Mouse (Mus musculus) CH12.LX (cell line): Measurements from ENCODE around the gene Arhgef3. TPM values are rescaled to one million over a fixed set of nuclear protein-coding genes. Genes with fewer than 3 reads are reported as not detected.

ENCODE experiments used
- DNase-seq: peaks from one replicate; pipeline ENCODE4 v3.0.0-alpha.2; 2013; ENCODE audit errors: extremely low read depth
- H3K27ac ChIP-seq: 2 replicates; pipeline ENCODE4 v1.5.1; 2012; ENCODE audit warnings: low read depth, mild to moderate bottlenecking, control low read depth, moderate library complexity; ENCODE audit not compliant: insufficient read depth
- H3K27me3 ChIP-seq: replicated peaks from 2 replicates; pipeline ENCODE3; 2012; ENCODE audit warnings: inconsistent platforms
- H3K36me3 ChIP-seq, 2 experiments: replicated peaks in 1 of 2; 2 replicates each; pipeline versions ENCODE3 to v1.6.1; 2012; ENCODE audit warnings: inconsistent platforms in 1 of 2, low read length in 1 of 2, mild to moderate bottlenecking in 1 of 2, mixed read lengths in 1 of 2, moderate library complexity in 1 of 2; ENCODE audit not compliant: control insufficient read depth in 1 of 2, insufficient read depth in 1 of 2
- H3K4me1 ChIP-seq, 2 experiments: 2 replicates each; pipeline ENCODE4 v1.6.1; 2012; ENCODE audit warnings: inconsistent platforms in 1 of 2, moderate library complexity in 1 of 2; ENCODE audit not compliant: insufficient read depth in 2 of 2, control insufficient read depth in 1 of 2
- H3K4me2 ChIP-seq: 2 replicates; pipeline ENCODE4 v1.6.1; 2012; ENCODE audit warnings: low read depth, mild to moderate bottlenecking, control low read depth; ENCODE audit not compliant: poor library complexity, insufficient read depth, severe bottlenecking
- H3K4me3 ChIP-seq, 3 experiments: fragments of 150-350 bp in 1 of 3; sonication (generic) in 1 of 3; replicated peaks in 1 of 3; 2 replicates each; pipeline versions ENCODE3 to v1.5.1; 2011 to 2012; ENCODE audit warnings: low read depth in 2 of 3, low read length in 2 of 3, mild to moderate bottlenecking in 2 of 3, moderate library complexity in 2 of 3, control low read depth in 1 of 3, improper control_type of control experiment in 1 of 3, inconsistent platforms in 1 of 3, mixed read lengths in 1 of 3; ENCODE audit not compliant: poor library complexity in 1 of 3
- H3K79me2 ChIP-seq: replicated peaks from 2 replicates; pipeline ENCODE4 v1.6.1; 2012; ENCODE audit warnings: mild to moderate bottlenecking, moderate library complexity; ENCODE audit not compliant: control insufficient read depth, poor library complexity, insufficient read depth, severe bottlenecking; ENCODE audit errors: extremely low read depth
- H3K9ac ChIP-seq: 2 replicates; pipeline ENCODE4 v1.6.1; 2012; ENCODE audit warnings: low read depth, mild to moderate bottlenecking, control low read depth, moderate library complexity; ENCODE audit not compliant: insufficient read depth
- H3K9me3 ChIP-seq: replicated peaks from 2 replicates; pipeline ENCODE3; 2012; ENCODE audit warnings: low read length, inconsistent platforms, mixed read lengths
- BHLHE40 ChIP-seq: IDR thresholded peaks from 2 replicates; pipeline ENCODE4 v1.6.1; 2011; ENCODE audit warnings: mild to moderate bottlenecking, low read depth, low read length, improper control_type of control experiment
- EP300 ChIP-seq: IDR thresholded peaks from 2 replicates; pipeline ENCODE4 v1.6.1; 2011; ENCODE audit warnings: low read length, improper control_type of control experiment
- ETS1 ChIP-seq: conservative IDR thresholded peaks from 2 replicates; pipeline ENCODE4 v1.6.1; 2012; ENCODE audit warnings: low read depth, mild to moderate bottlenecking, inconsistent platforms, low read length, improper control_type of control experiment, moderate library complexity
- HCFC1 ChIP-seq: IDR thresholded peaks from 2 replicates; pipeline ENCODE4 v1.6.1; 2012; ENCODE audit warnings: low read depth, mild to moderate bottlenecking, inconsistent platforms, low read length, improper control_type of control experiment
- IRF4 ChIP-seq: IDR thresholded peaks from 2 replicates; pipeline ENCODE4 v1.6.1; 2014; ENCODE audit warnings: low read depth, mild to moderate bottlenecking, inconsistent platforms, low read length, improper control_type of control experiment
- JUN ChIP-seq: IDR thresholded peaks from 2 replicates; pipeline ENCODE4 v1.6.1; 2011; ENCODE audit warnings: low read depth, mild to moderate bottlenecking, low read length, improper control_type of control experiment, moderate library complexity; ENCODE audit not compliant: insufficient read depth
- JUND ChIP-seq: conservative IDR thresholded peaks from 2 replicates; pipeline ENCODE4 v1.6.1; 2011; ENCODE audit warnings: low read depth, low read length, improper control_type of control experiment
- MAFK ChIP-seq: IDR thresholded peaks from 2 replicates; pipeline ENCODE4 v1.6.1; 2011; ENCODE audit warnings: low read length, improper control_type of control experiment; ENCODE audit not compliant: insufficient replicate concordance
- MAX ChIP-seq: IDR thresholded peaks from 2 replicates; pipeline ENCODE4 v1.6.1; 2011; ENCODE audit warnings: low read length, improper control_type of control experiment
- MAZ ChIP-seq: IDR thresholded peaks from 2 replicates; pipeline ENCODE4 v1.6.1; 2012; ENCODE audit warnings: low read depth, mild to moderate bottlenecking, inconsistent platforms, low read length, improper control_type of control experiment, moderate library complexity
- MXI1 ChIP-seq: IDR thresholded peaks from 2 replicates; pipeline ENCODE4 v1.6.1; 2011; ENCODE audit warnings: mild to moderate bottlenecking, low read depth, low read length, improper control_type of control experiment
- MYC ChIP-seq: IDR thresholded peaks from 2 replicates; pipeline ENCODE4 v1.6.1; 2011; ENCODE audit warnings: low read depth, mild to moderate bottlenecking, improper control_type of control experiment, low read length
- PAX5 ChIP-seq: IDR thresholded peaks from 2 replicates; pipeline ENCODE4 v1.6.1; 2012; ENCODE audit warnings: low read length, inconsistent platforms, mixed read lengths
- POLR2A ChIP-seq: IDR thresholded peaks from 2 replicates; pipeline ENCODE4 v1.6.1; 2011; ENCODE audit warnings: low read depth, mild to moderate bottlenecking, improper control_type of control experiment, low read length
- POLR2AphosphoS2 ChIP-seq: IDR thresholded peaks from 2 replicates; pipeline ENCODE4 v1.6.1; 2011; ENCODE audit warnings: low read depth, low read length, improper control_type of control experiment
- RAD21 ChIP-seq: IDR thresholded peaks from 2 replicates; pipeline ENCODE4 v1.6.1; 2011; ENCODE audit warnings: low read depth, mild to moderate bottlenecking, low read length, improper control_type of control experiment, moderate library complexity
- RCOR1 ChIP-seq: conservative IDR thresholded peaks from 2 replicates; pipeline ENCODE4 v1.6.1; 2012; ENCODE audit warnings: low read depth, mild to moderate bottlenecking, inconsistent platforms, low read length, improper control_type of control experiment
- SMC3 ChIP-seq: IDR thresholded peaks from 2 replicates; pipeline ENCODE4 v1.6.1; 2011; ENCODE audit warnings: low read depth, low read length, improper control_type of control experiment
- TBP ChIP-seq: conservative IDR thresholded peaks from 2 replicates; pipeline ENCODE4 v1.6.1; 2011; ENCODE audit warnings: low read depth, low read length, improper control_type of control experiment
- UBTF ChIP-seq: IDR thresholded peaks from 2 replicates; pipeline ENCODE4 v1.6.1; 2012; ENCODE audit warnings: low read depth, mild to moderate bottlenecking, inconsistent platforms, low read length, improper control_type of control experiment, moderate library complexity
- USF2 ChIP-seq: conservative IDR thresholded peaks from 2 replicates; pipeline ENCODE4 v1.6.1; 2011; ENCODE audit warnings: low read depth, low read length, improper control_type of control experiment
- ZC3H11A ChIP-seq: IDR thresholded peaks from 2 replicates; pipeline ENCODE4 v1.6.1; 2012; ENCODE audit warnings: low read depth, mild to moderate bottlenecking, inconsistent platforms, low read length, improper control_type of control experiment
- ZMIZ1 ChIP-seq: IDR thresholded peaks from 2 replicates; pipeline ENCODE4 v1.6.1; 2012; ENCODE audit warnings: low read depth, mild to moderate bottlenecking, inconsistent platforms, low read length, improper control_type of control experiment
- dilution Hi-C: fragments of 300-500 bp; cut with MboI; formaldehyde crosslinking; loops from 2 replicates; pipeline ENCODE4 v1.14.3; 2020; ENCODE audit warnings: low sequenced_read_pairs; ENCODE audit not compliant: extremely low pct_unique_long_range_greater_than_20kb, extremely low pct_ligation_motif_present
- in situ Hi-C: fragments of 300-500 bp; cut with MboI; formaldehyde crosslinking; loops from 3 replicates; pipeline ENCODE4 v1.14.3; 2019; ENCODE audit warnings: low sequenced_read_pairs, low pct_ligation_motif_present, low pct_unique_long_range_greater_than_20kb, mixed read lengths
- polyA plus RNA-seq: library from polyadenylated mRNA; unstranded; fragments of >175 nt; gene quantifications from 2 replicates; pipeline ENCODE4 v1.2.1, GENCODE M21; 2012; ENCODE audit warnings: low read depth; ENCODE audit not compliant: insufficient read length
- total RNA-seq, 2 experiments: library from RNA; depleted of rRNA; stranded (reverse); fragments of 300-350 nt in 1 of 2; fragments of >200 nt in 1 of 2; gene quantifications; 2 replicates each; pipeline ENCODE4 v1.2.3; 2012 to 2014

The Arhgef3 gene
- total and polyA plus RNA-seq, 3 experiments, result 0.51 to 0.64 (median 0.62) TPM

DNA sequence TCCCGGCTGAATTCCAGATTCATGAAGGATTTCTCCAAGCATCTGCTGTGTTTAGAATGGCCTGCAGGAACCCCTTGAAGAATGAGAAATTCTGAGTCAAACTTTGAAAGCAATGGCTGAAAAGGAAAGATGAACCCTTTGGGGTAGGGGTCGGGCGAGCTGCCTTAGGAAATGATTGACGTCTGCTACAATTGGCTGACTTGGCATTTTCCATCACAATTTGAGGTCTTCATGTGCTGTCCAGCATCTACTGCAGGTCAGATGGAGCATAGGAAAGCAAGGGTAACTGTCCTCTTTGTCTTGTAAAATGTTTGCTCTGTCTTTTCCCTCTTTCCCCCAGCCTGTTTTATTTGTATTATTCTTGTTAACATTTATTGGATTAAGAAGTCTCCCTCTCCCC, 246.8 kb downstream of the Arhgef3 start:
- no peak for DNase-seq
- H3K4me1 ChIP-seq, result peaks cover 7 to 31% of the 10 kb centered on the region in 2 experiments
- in situ Hi-C loops (no loop called here), dilution Hi-C loops (no loop called here)
- H3K27me3 ChIP-seq, result no peaks in the 10 kb centered on the region
- H3K9ac ChIP-seq, result no peak overlapping the region
- H3K4me2 ChIP-seq, result no peak overlapping the region
- H3K36me3 ChIP-seq, result no peaks in the 10 kb centered on the region
- no peaks in the 10 kb centered on the region for H3K9me3 ChIP-seq
- no peak overlapping the region for H3K27ac ChIP-seq
- no peaks in the 10 kb centered on the region for H3K79me2 ChIP-seq
- no peak overlapping the region for H3K4me3 ChIP-seq
- TF ChIP-seq EP300 (no peak), MAFK (peak; percentile 75)

DNA sequence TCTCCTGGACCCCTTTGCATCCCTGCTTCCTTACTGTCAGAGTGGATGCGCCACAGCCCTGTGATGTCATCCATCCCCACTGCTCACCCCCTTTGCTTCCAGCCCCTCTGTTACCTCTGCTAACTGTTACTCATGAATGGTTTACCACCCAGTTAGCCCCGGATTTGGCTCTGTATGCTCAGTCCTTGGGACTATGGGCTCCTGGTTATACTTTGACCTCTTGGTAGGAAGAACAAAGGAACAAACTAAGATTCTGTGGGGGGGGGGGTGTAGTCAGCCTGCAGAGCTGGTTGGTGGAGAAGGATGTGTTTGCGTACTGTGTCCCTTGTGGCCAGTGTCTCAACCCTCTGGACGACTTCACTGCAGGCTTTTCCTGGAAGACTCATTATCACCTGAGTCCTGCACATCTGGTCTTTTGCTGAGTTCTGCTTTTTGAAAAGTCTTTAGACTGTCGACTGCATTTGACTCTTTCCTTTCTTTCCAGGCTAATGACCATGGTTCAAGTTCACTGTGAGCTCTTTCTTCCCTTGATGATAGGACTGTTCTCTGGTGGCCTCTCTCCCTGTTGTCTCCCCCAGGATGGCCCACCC, 250.1 kb downstream of the Arhgef3 start:
- Histone ChIP-seq H3K9ac (0 out of 2 replicates have a peak overlapping the region, but pooled peaks have one; percentile 30), H3K27me3 (no peaks in the 10 kb centered on the region), H3K36me3 (no peaks in the 10 kb centered on the region), H3K79me2 (no peaks in the 10 kb centered on the region), H3K4me1 (peaks cover 10 to 51% of the 10 kb centered on the region in 2 experiments), H3K4me3 (no peak overlapping the region), H3K4me2 (peak overlapping the region; percentile 21; the same call in 1 of the 2 replicates), H3K9me3 (no peaks in the 10 kb centered on the region), H3K27ac (peak overlapping the region; percentile 29; the same call in 1 of the 2 replicates)
- in situ Hi-C loops, result no loop called here
- TF ChIP-seq MAZ, result no peak
- TF ChIP-seq SMC3, result no peak
- no peak for TF ChIP-seq TBP
- TF ChIP-seq EP300, result peak; percentile 61
- TF ChIP-seq ETS1, result peak; percentile 59
- dilution Hi-C loops, result no loop called here
- peak; percentile 59 for DNase-seq

DNA sequence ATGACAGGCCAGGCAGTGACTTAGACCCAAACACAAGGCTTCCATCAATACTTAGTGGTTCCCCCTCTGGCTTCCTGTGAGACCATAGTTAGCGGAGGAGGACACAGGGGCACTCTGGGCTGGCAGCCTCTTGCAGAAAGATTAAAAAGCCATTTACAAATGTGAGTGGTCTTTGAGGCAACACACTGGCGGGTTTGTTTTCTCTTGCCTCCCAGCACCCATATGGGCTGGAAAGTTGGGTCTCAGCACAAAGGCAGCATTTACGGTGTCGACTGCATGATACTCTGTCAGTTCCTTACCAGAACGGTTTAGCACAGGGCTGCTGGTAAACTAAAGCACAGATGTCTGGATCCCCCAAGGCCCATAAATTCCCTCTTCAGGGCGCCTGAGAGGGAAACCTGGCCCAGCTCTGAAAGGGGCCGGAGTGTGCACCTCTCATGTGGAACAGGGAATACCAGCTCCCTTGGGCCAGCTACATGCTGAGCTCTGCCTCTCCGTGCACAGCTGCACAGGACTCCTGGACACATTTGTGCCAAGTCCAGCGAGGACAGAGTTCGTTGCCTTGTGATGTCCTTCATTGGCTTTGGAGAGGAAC, 252.5 kb downstream of the Arhgef3 start:
- Histone ChIP-seq H3K27me3 (no peaks in the 10 kb centered on the region), H3K9ac (no peak overlapping the region), H3K27ac (no peak overlapping the region), H3K4me2 (no peak overlapping the region), H3K36me3 (no peaks in the 10 kb centered on the region), H3K9me3 (no peaks in the 10 kb centered on the region), H3K79me2 (no peaks in the 10 kb centered on the region), H3K4me3 (no peak overlapping the region), H3K4me1 (peaks cover 10 to 45% of the 10 kb centered on the region in 2 experiments)
- dilution Hi-C loops (no loop called here), in situ Hi-C loops (no loop called here)
- no peak for DNase-seq
- TF ChIP-seq HCFC1 (no peak), MAZ (no peak), USF2 (no peak), JUND (no peak), MYC (no peak), SMC3 (no peak), BHLHE40 (no peak), MXI1 (no peak), JUN (no peak), MAX (no peak), ZC3H11A (no peak), POLR2A (no peak), PAX5 (no peak), IRF4 (no peak), RAD21 (no peak), RCOR1 (no peak), UBTF (no peak), ZMIZ1 (no peak), EP300 (no peak), POLR2AphosphoS2 (no peak)
